Mouse (Mus musculus) ES-E14 (cell line): ENCODE data around the gene Bcl2l12. TPM values are rescaled to one million over a fixed set of nuclear protein-coding genes. Genes with fewer than 3 reads are reported as not detected.

Source experiments
- DNase-seq: peaks from one replicate; pipeline ENCODE4 v3.0.0-alpha.2; 2013; ENCODE audit warnings: low read depth, low spot score
- H3K27ac ChIP-seq: 2 replicates; pipeline ENCODE4 v1.5.1; 2012; ENCODE audit warnings: low read depth, mild to moderate bottlenecking, low read length, moderate library complexity, mixed read lengths; ENCODE audit not compliant: poor library complexity, insufficient read depth, severe bottlenecking
- H3K36me3 ChIP-seq: 2 replicates; pipeline ENCODE4 v1.6.1; 2012; ENCODE audit warnings: mild to moderate bottlenecking, low read length, moderate library complexity, mixed read lengths; ENCODE audit not compliant: control insufficient read depth, poor library complexity, insufficient read depth, severe bottlenecking
- H3K4me1 ChIP-seq, 2 experiments: fragments of 150-350 bp in 1 of 2; sonication (generic) in 1 of 2; 2 replicates each; pipeline ENCODE4 v1.6.1; 2012; ENCODE audit warnings: low read length in 2 of 2, mild to moderate bottlenecking in 1 of 2, mixed read lengths in 1 of 2; ENCODE audit not compliant: control insufficient read depth in 2 of 2, insufficient read depth in 2 of 2, poor library complexity in 1 of 2
- H3K4me3 ChIP-seq, 2 experiments: fragments of 150-350 bp in 1 of 2; sonication (generic) in 1 of 2; 2 replicates each; pipeline ENCODE4 v1.5.1; 2012; ENCODE audit warnings: low read length in 2 of 2, low read depth in 1 of 2, mild to moderate bottlenecking in 1 of 2, mixed read lengths in 1 of 2; ENCODE audit not compliant: insufficient read depth in 1 of 2, poor library complexity in 1 of 2, severe bottlenecking in 1 of 2
- H3K9ac ChIP-seq: 2 replicates; pipeline ENCODE4 v1.6.1; 2012; ENCODE audit warnings: low read depth, mild to moderate bottlenecking, low read length, mixed read lengths; ENCODE audit not compliant: poor library complexity, insufficient read depth, severe bottlenecking
- H3K9me3 ChIP-seq: fragments of 150-350 bp; sonication (generic); 2 replicates; pipeline ENCODE4 v1.6.1; 2012; ENCODE audit warnings: low read depth, mild to moderate bottlenecking, low read length; ENCODE audit not compliant: control insufficient read depth, insufficient read depth
- CHD2 ChIP-seq: IDR thresholded peaks from 2 replicates; pipeline ENCODE4 v1.6.1; 2014; ENCODE audit warnings: mild to moderate bottlenecking, low read depth, low read length, inconsistent platforms
- HCFC1 ChIP-seq: IDR thresholded peaks from 2 replicates; pipeline ENCODE4 v1.6.1; 2012; ENCODE audit warnings: low read length, inconsistent platforms, borderline replicate concordance; ENCODE audit not compliant: insufficient read depth
- MAFK ChIP-seq: IDR thresholded peaks from 2 replicates; pipeline ENCODE4 v1.6.1; 2014; ENCODE audit warnings: mild to moderate bottlenecking, low read depth, low read length, inconsistent platforms; ENCODE audit not compliant: insufficient read depth
- ZC3H11A ChIP-seq: IDR thresholded peaks from 2 replicates; pipeline ENCODE4 v1.6.1; 2012; ENCODE audit warnings: low read depth, mild to moderate bottlenecking, inconsistent platforms, low read length, borderline replicate concordance
- ZNF384 ChIP-seq: IDR thresholded peaks from 2 replicates; pipeline ENCODE4 v1.6.1; 2012; ENCODE audit warnings: low read depth, low read length, inconsistent platforms
- in situ Hi-C, 2 experiments: fragments of 600-800 bp; cut with MboI; formaldehyde crosslinking; loops; one replicate each; pipeline ENCODE4 v1.15.1; 2025; ENCODE audit warnings: low sequenced_read_pairs in 2 of 2, inconsistent platforms in 1 of 2; ENCODE audit not compliant: unreplicated experiment in 2 of 2
- total RNA-seq: library from RNA; depleted of rRNA; stranded (reverse); fragments of 300-350 nt; gene quantifications from 2 replicates; pipeline ENCODE4 v1.2.3, GENCODE M21; 2012

The Bcl2l12 gene
- total RNA-seq, 1 experiment: 13.0 TPM

DNA sequence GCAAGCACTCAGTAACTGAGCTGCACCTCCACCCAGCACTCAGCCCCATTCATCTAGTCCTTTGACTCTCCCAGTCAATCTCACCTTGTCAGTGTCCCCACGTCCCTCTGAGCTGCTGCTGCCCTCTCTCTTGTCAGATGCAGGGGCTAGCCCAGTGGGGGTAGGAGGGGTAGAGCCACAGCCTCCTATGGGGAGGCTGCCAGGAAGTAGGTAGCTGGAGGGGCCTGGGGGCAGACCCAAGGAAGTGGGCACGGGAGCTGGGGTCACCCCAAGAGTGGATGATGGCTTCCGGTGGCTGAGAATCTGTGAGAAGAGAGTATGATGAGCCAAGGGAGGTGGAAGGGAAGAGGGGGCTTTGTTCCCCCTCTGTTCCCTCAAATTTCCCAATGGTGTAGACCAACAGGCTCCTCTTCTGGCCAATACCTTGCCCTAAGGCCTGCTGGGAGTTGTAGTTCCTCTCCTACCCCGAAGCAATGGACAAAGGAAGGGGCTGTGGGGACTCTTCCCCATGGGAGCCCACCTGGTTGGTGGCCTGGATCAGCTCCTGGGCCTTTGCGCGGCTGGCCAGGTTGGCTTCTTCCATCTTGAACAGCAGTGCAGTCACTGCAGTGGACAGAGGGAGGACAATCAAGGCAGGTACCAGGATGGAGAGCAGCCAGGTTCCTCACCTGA is 6.9 kb upstream of the Bcl2l12 start:
- peaks cover 78% of the 10 kb centered on the region for H3K36me3 ChIP-seq
- TF ChIP-seq HCFC1: peak; percentile 76; the same call in 1 of the 2 replicates
- no peak for TF ChIP-seq CHD2
- TF ChIP-seq ZC3H11A: no peak
- no peak for TF ChIP-seq ZNF384
- no peak for DNase-seq
- no peak overlapping the region for H3K4me3 ChIP-seq
- peaks cover 0 to 12% of the 10 kb centered on the region in 2 experiments; a peak in 2 of 4 replicates for H3K4me1 ChIP-seq
- in situ Hi-C loops: no loop called here
- no peaks in the 10 kb centered on the region for H3K9me3 ChIP-seq
- H3K9ac ChIP-seq: no peak overlapping the region
- H3K27ac ChIP-seq: no peak overlapping the region

GRCm38 (mm10) chr7:45004546-45004945 is 6.0 kb upstream of the Bcl2l12 start:
- in situ Hi-C loops: no loop called here
- no peak for DNase-seq
- TF ChIP-seq CHD2 (no peak), HCFC1 (no peak), ZC3H11A (no peak), MAFK (no peak), ZNF384 (no peak)
- peaks cover 77% of the 10 kb centered on the region for H3K36me3 ChIP-seq
- H3K4me3 ChIP-seq: no peak overlapping the region
- no peaks in the 10 kb centered on the region for H3K9me3 ChIP-seq
- no peak overlapping the region for H3K27ac ChIP-seq
- H3K9ac ChIP-seq: no peak overlapping the region
- peaks cover 0 to 14% of the 10 kb centered on the region in 2 experiments; a peak in 2 of 4 replicates for H3K4me1 ChIP-seq

DNA sequence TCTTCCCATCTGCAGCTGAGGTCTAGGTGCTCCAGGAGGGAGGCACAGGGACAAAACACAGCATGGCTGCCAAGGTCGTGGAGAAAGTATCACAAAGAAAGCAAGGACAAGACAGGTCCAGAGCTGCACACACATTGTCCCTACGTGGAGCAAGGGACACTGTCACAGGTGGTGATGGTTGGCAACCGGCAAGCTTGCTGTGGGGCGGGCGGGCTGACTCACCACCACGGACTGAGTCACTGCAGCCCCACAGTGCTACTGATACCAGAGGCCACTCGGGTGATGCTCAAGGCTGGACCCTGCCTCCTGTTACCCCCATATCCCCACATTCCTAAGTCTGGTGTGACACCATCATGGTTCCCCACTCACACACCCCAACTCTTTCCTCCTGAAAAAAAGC is 3.9 kb upstream of the Bcl2l12 start:
- H3K4me3 ChIP-seq: no peak overlapping the region
- no peak for DNase-seq
- H3K9ac ChIP-seq: no peak overlapping the region
- H3K27ac ChIP-seq: no peak overlapping the region
- in situ Hi-C loops: no loop called here
- no peaks in the 10 kb centered on the region for H3K9me3 ChIP-seq
- TF ChIP-seq ZNF384: no peak
- no peak for TF ChIP-seq CHD2
- H3K4me1 ChIP-seq: peaks cover 2 to 5% of the 10 kb centered on the region in 2 experiments; a peak in 1 of 4 replicates
- H3K36me3 ChIP-seq: peaks cover 62% of the 10 kb centered on the region

DNA sequence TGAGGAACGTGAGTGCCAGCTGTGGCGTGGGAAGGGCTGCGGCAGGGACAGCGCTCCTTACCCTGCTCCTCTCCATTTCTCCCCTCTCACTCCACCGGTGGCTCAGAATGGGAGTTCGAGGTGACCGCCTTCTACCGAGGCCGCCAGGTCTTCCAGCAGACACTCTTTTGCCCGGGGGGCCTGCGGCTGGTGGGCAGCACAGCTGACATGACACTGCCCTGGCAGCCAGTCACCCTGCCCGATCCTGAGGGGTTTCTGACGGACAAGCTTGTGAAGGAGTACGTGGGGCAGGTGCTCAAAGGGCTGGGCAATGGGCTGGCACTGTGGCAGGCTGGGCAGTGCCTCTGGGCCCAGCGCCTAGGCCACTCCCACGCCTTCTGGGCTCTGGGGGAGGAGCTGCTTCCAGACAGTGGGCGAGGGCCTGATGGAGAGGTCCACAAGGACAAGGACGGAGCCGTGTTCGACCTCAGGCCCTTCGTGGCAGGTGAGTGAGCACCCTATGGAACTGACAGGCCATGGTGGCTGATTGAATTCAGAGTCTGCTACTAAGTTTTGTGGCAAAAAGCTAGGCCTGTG is 2.1 kb upstream of the Bcl2l12 start:
- in situ Hi-C loops: no loop called here
- Histone ChIP-seq H3K36me3 (peaks cover 44% of the 10 kb centered on the region), H3K9ac (no peak overlapping the region), H3K9me3 (no peaks in the 10 kb centered on the region), H3K4me1 (peaks cover 2 to 9% of the 10 kb centered on the region in 2 experiments; a peak in 1 of 4 replicates), H3K4me3 (no peak overlapping the region), H3K27ac (no peak overlapping the region)
- no peak for TF ChIP-seq ZNF384
- TF ChIP-seq ZC3H11A: no peak
- TF ChIP-seq MAFK: no peak
- no peak for TF ChIP-seq CHD2
- no peak for TF ChIP-seq HCFC1
- no peak for DNase-seq
